Mouse (Mus musculus) small intestine, adult 2 months (tissue): ENCODE results near the gene Kctd14. TPM values are rescaled to one million over a fixed set of nuclear protein-coding genes. Genes with fewer than 3 reads are reported as not detected.

Experiments used
- H3K27ac ChIP-seq: fragments of 200-500 bp; 2 replicates; pipeline ENCODE4 v1.5.1; 2012; ENCODE audit warnings: low read depth, low read length, control low read depth, inconsistent platforms; ENCODE audit not compliant: insufficient read depth
- H3K27me3 ChIP-seq: fragments of 200-500 bp; 2 replicates; pipeline ENCODE4 v1.6.1; 2012; ENCODE audit warnings: mild to moderate bottlenecking, moderate library complexity, low read length, inconsistent platforms; ENCODE audit not compliant: control insufficient read depth, insufficient read depth
- H3K36me3 ChIP-seq: fragments of 200-500 bp; 2 replicates; pipeline ENCODE4 v1.6.1; 2012; ENCODE audit warnings: mild to moderate bottlenecking, low read length, control low read depth, inconsistent platforms; ENCODE audit not compliant: control insufficient read depth, insufficient read depth
- H3K4me1 ChIP-seq: fragments of 200-500 bp; 2 replicates; pipeline ENCODE4 v1.6.1; 2012; ENCODE audit warnings: low read length, inconsistent platforms, mixed read lengths; ENCODE audit not compliant: control insufficient read depth, insufficient read depth, insufficient read length
- H3K4me3 ChIP-seq: fragments of 200-500 bp; 2 replicates; pipeline ENCODE4 v1.5.1; 2012; ENCODE audit warnings: low read depth, mild to moderate bottlenecking, control low read depth, inconsistent platforms, low read length, moderate library complexity
- CTCF ChIP-seq: fragments of 200-500 bp; IDR thresholded peaks from 2 replicates; pipeline ENCODE4 v1.5.1; 2012; ENCODE audit warnings: low read depth, mild to moderate bottlenecking, control low read depth, inconsistent platforms, low read length, moderate library complexity, mixed read lengths; ENCODE audit not compliant: insufficient replicate concordance, insufficient read length; ENCODE audit errors: extremely low read depth
- POLR2A ChIP-seq: fragments of 200-500 bp; IDR thresholded peaks from 2 replicates; pipeline ENCODE4 v1.6.1; 2012; ENCODE audit warnings: low read depth, mild to moderate bottlenecking, control low read depth, inconsistent platforms, low read length, moderate library complexity
- WGBS: fragments of 180-500 bp; shearing (Covaris S2); methylation state at CpG from one replicate; pipeline ENCODE4 v1.1.7; 2018; 5-methylcytosine and 5-hydroxymethylcytosine counted together
- polyA plus RNA-seq: library from polyadenylated mRNA; depleted of rRNA; stranded (reverse); fragments of >200 nt; gene quantifications from 2 replicates; pipeline ENCODE4 v1.2.3, GENCODE M21; 2012

Kctd14 gene
- polyA plus RNA-seq, 1 experiment, result 2.6 TPM

GRCm38 (mm10) chr7:97416906-97417777, 34.0 kb upstream of the Kctd14 start, which contains the start of gene Thrsp:
Gene Thrsp, minus strand, starts transcription at chr7:97417730.
- H3K36me3 ChIP-seq, result peaks cover 1% of the 10 kb centered on the region; the same call in 1 of the 2 replicates
- TF ChIP-seq CTCF (no peak), POLR2A (no peak; the same call in 1 of the 2 replicates)
- 76% methylated on average over 25 of the region's 25 CpGs for WGBS
- H3K4me3 ChIP-seq, result peak within 1 kb of the TSS; percentile 31
- H3K27me3 ChIP-seq, result no peaks in the 10 kb centered on the region
- no peak within 1 kb of the TSS for H3K27ac ChIP-seq
- peaks cover 9% of the 10 kb centered on the region; the same call in 1 of the 2 replicates for H3K4me1 ChIP-seq

GRCm38 (mm10) chr7:97418717-97419116, 32.4 kb upstream of the Kctd14 start:
- TF ChIP-seq POLR2A (no peak), CTCF (no peak)
- no peak overlapping the region for H3K27ac ChIP-seq
- no peaks in the 10 kb centered on the region for H3K27me3 ChIP-seq
- no peak overlapping the region for H3K4me3 ChIP-seq
- peaks cover 9% of the 10 kb centered on the region; the same call in 1 of the 2 replicates for H3K4me1 ChIP-seq
- H3K36me3 ChIP-seq, result no peaks in the 10 kb centered on the region
- 77% methylated on average over 5 of the region's 5 CpGs for WGBS

- 87% methylated on average over 5 of the region's 5 CpGs for WGBS
Observed at GRCm38 (mm10) chr7:97419163-97419562, 32.0 kb upstream of the Kctd14 start.

GRCm38 (mm10) chr7:97420406-97420805, 30.7 kb upstream of the Kctd14 start:
- peaks cover 4% of the 10 kb centered on the region; the same call in 1 of the 2 replicates for H3K4me1 ChIP-seq
- no peak overlapping the region for H3K27ac ChIP-seq
- TF ChIP-seq CTCF (no peak), POLR2A (no peak)
- H3K4me3 ChIP-seq, result no peak overlapping the region
- H3K27me3 ChIP-seq, result no peaks in the 10 kb centered on the region
- WGBS, result 71% methylated on average over 1 of the region's 1 CpGs
- H3K36me3 ChIP-seq, result no peaks in the 10 kb centered on the region

More at GRCm38 (mm10) chr7:97419163-97419562, 32.0 kb upstream of the Kctd14 start:
- Histone ChIP-seq H3K4me3 (no peak overlapping the region), H3K36me3 (no peaks in the 10 kb centered on the region), H3K27ac (no peak overlapping the region), H3K27me3 (no peaks in the 10 kb centered on the region), H3K4me1 (peaks cover 9% of the 10 kb centered on the region; the same call in 1 of the 2 replicates)
- TF ChIP-seq CTCF (no peak), POLR2A (no peak)

GRCm38 (mm10) chr7:97420958-97421651, 30.0 kb upstream of the Kctd14 start:
- H3K27me3 ChIP-seq, result no peaks in the 10 kb centered on the region
- WGBS, result 82% methylated on average over 8 of the region's 8 CpGs
- no peak overlapping the region for H3K27ac ChIP-seq
- H3K4me1 ChIP-seq, result no peaks in the 10 kb centered on the region
- no peaks in the 10 kb centered on the region for H3K36me3 ChIP-seq
- TF ChIP-seq CTCF, result no peak
- TF ChIP-seq POLR2A, result no peak
- no peak overlapping the region for H3K4me3 ChIP-seq

- H3K27me3 ChIP-seq, result no peaks in the 10 kb centered on the region
- 54% methylated on average over 5 of the region's 5 CpGs for WGBS
- TF ChIP-seq POLR2A (no peak), CTCF (no peak)
- no peak overlapping the region for H3K4me3 ChIP-seq
- no peak overlapping the region for H3K27ac ChIP-seq
- H3K36me3 ChIP-seq, result no peaks in the 10 kb centered on the region
- no peaks in the 10 kb centered on the region for H3K4me1 ChIP-seq
Observed at GRCm38 (mm10) chr7:97423754-97424153, 27.4 kb upstream of the Kctd14 start.

- 9% methylated on average over 12 of the region's 12 CpGs for WGBS
- TF ChIP-seq POLR2A (no peak), CTCF (peak; percentile 99)
- Histone ChIP-seq H3K4me1 (no peaks in the 10 kb centered on the region), H3K27me3 (no peaks in the 10 kb centered on the region), H3K4me3 (no peak overlapping the region), H3K36me3 (no peaks in the 10 kb centered on the region), H3K27ac (no peak overlapping the region)
Observed at GRCm38 (mm10) chr7:97424621-97425245, 26.4 kb upstream of the Kctd14 start.
